In the genomic region with DNA sequence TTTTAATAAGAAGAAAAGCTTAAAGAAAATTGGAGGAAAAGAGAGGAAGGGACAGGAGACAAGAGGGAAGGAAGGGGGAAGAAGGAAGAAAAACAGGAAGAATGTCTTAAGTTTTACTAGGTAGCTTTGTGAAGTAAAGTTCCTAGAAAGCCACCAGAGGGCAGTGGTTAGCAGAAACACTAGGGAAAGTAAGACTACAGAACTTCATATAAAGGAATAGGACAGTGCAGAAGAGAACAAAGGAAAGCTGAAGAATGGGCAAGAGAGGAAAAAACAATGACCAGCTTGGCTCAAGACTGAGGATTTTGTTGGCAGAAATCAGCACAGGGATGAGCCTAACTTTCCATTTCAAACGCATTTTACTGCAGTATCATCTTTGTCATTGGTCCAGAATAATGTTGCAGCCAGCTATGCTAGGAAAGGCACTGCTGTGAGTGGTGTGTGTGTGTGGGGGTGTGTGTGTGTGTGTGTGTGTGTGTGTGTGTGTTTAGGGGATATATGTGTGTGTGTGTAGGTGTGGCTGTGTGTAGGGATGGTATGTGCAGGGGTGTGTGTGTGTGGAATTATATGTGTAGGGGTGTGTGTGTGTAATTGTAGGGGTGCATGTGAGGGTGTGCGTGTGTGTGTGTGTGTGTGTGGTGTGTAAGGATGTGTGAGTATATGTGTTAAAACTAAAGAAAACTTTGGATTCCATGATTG, we compare ENCODE assay signal across 9 mouse cellular contexts. TPM values are rescaled to one million over a fixed set of nuclear protein-coding genes. Genes with fewer than 3 reads are reported as not detected.
DNase-seq lines count a peak whose midpoint lies in the region; ATAC-seq lines count a peak whose summit lies in the region.
"Had no signal": no experiment of that assay in that cellular context is flagged by ENCODE, and none has a peak within 500 bp of the region (broad histone marks: within the 10 kb centered on the region; RNA-seq: fewer than 3 reads in every experiment).

No protein-coding gene starts in this region.

- no peak for ATAC-seq in monocyte, adult 5-6 weeks (replicated peaks; ENCODE audit: insufficient number of reproducible peaks, low FRiP score, low TSS enrichment, poor library complexity, severe bottlenecking)

- H3K9me3 ChIP-seq in midbrain, embryonic 10.5 days (replicated peaks): no peaks in the 10 kb centered on the region

- WGBS in midbrain, embryonic 10.5 days: 65% methylated on average over 2 of the region's 2 CpGs

- H3K4me1 ChIP-seq in midbrain, embryonic 10.5 days: no peaks in the 10 kb centered on the region

- H3K27me3 ChIP-seq in midbrain, embryonic 10.5 days (ENCODE audit: low read depth, poor library complexity, severe bottlenecking): no peaks in the 10 kb centered on the region

- no peak overlapping the region for H3K4me3 ChIP-seq in midbrain, embryonic 10.5 days

- DNase-seq in cerebellum, postnatal 10 days: peak; percentile 60 to 65
- no peak for DNase-seq in cerebellum, adult 9-11 months
- peak; percentile 30 for DNase-seq in right cerebral cortex, adult 18-20 months
- DNase-seq in right cerebral cortex, postnatal 36 days (ENCODE audit: low spot score in 2 of 2): no peak
- peak; percentile 64 for DNase-seq in embryo, embryonic 11 days
- peak; percentile 60 for DNase-seq in induced T-regulatory cell, adult 2 months (ENCODE audit: low read depth)
- DNase-seq in midbrain, embryonic 10.5 days (ENCODE audit: low spot score): peak; percentile 17

- no peak overlapping the region for H3K27ac ChIP-seq in midbrain, embryonic 10.5 days (replicated peaks)

- no peaks in the 10 kb centered on the region for H3K36me3 ChIP-seq in midbrain, embryonic 10.5 days

RNA-seq across cellular contexts. Expression of gene Rbm11, which starts 25.2 kb away (rescaled TPM):
- 0.53 and 0.87 TPM in 2 replicates for polyA plus RNA-seq in midbrain, embryonic 10.5 days (2016; fragmentation: Nextera tagmentation; extraction: Ambion mirVana)
- total RNA-seq in monocyte, adult 5-6 weeks (2017): 0.38 to 1.5 TPM (median 0.85 TPM) in 3 replicates

RNA-seq across cellular contexts. Expression of gene Lipi, which starts 31.9 kb away (rescaled TPM):
- polyA plus RNA-seq in midbrain, embryonic 10.5 days (2016; fragmentation: Nextera tagmentation; extraction: Ambion mirVana): not detected in 2 replicates
- not detected in 3 replicates for total RNA-seq in monocyte, adult 5-6 weeks (2017)
- polyA plus RNA-seq: heart, embryonic 14.5 days had no signal

Comparison
In these comparisons a context has a peak if more than half of its experiments do, and no peak if none do; other contexts are left out.
1. DNase-seq: peak in cerebellum, postnatal 10 days (2 of 2), right cerebral cortex, adult 18-20 months (single experiment), embryo, embryonic 11 days (single experiment), induced T-regulatory cell, adult 2 months (single experiment) and midbrain, embryonic 10.5 days (single experiment); none in cerebellum, adult 9-11 months (single experiment) and right cerebral cortex, postnatal 36 days (0 of 2).